Mouse (Mus musculus) spleen, adult 2 months (tissue): Measurements from ENCODE around the gene Mfsd13b. TPM values are rescaled to one million over a fixed set of nuclear protein-coding genes. Genes with fewer than 3 reads are reported as not detected.
"Not testable (repeated sequence)": the region's sequence is repeated elsewhere in the genome, so short reads cannot be mapped to it uniquely, and the experiment has no call there.

Source experiments
- DNase-seq, 2 experiments: peaks; one replicate each; pipeline versions ENCODE4 v3.0.0 to v3.0.0-alpha.2; 2012 to 2021; ENCODE audit warnings: low spot score in 2 of 2, low read depth in 1 of 2
- H3K27ac ChIP-seq: fragments of 200-500 bp; 2 replicates; pipeline ENCODE4 v1.5.1; 2012; ENCODE audit warnings: low read length, inconsistent platforms; ENCODE audit not compliant: insufficient read depth
- H3K27me3 ChIP-seq: fragments of 200-500 bp; 2 replicates; pipeline ENCODE4 v1.6.1; 2012; ENCODE audit warnings: mild to moderate bottlenecking, moderate library complexity, low read length, inconsistent platforms; ENCODE audit not compliant: control insufficient read depth, insufficient read depth
- H3K36me3 ChIP-seq: fragments of 200-500 bp; 2 replicates; pipeline ENCODE4 v1.6.1; 2012; ENCODE audit warnings: mild to moderate bottlenecking, low read length, inconsistent platforms; ENCODE audit not compliant: control insufficient read depth, insufficient read depth
- H3K4me1 ChIP-seq: fragments of 200-500 bp; 2 replicates; pipeline ENCODE4 v1.6.1; 2011; ENCODE audit warnings: inconsistent platforms; ENCODE audit not compliant: control insufficient read depth, insufficient read depth, insufficient read length
- H3K4me3 ChIP-seq: fragments of 200-500 bp; 2 replicates; pipeline ENCODE4 v1.5.1; 2011; ENCODE audit warnings: mild to moderate bottlenecking, inconsistent platforms; ENCODE audit not compliant: insufficient read depth, insufficient read length; ENCODE audit errors: extremely low read depth
- CTCF ChIP-seq: fragments of 200-500 bp; IDR thresholded peaks from 2 replicates; pipeline ENCODE4 v1.5.1; 2011; ENCODE audit warnings: mild to moderate bottlenecking, inconsistent platforms; ENCODE audit not compliant: insufficient read depth, insufficient read length, insufficient replicate concordance; ENCODE audit errors: extremely low read depth
- POLR2A ChIP-seq: fragments of 200-500 bp; IDR thresholded peaks from 2 replicates; pipeline ENCODE4 v1.6.1; 2011; ENCODE audit warnings: low read depth, low read length, inconsistent platforms
- WGBS: fragments of 180-500 bp; shearing (Covaris S2); methylation state at CpG from one replicate; pipeline ENCODE4 v1.1.7; 2018; 5-methylcytosine and 5-hydroxymethylcytosine counted together
- polyA plus RNA-seq: library from polyadenylated mRNA; depleted of rRNA; stranded (reverse); fragments of >200 nt; gene quantifications from 2 replicates; pipeline ENCODE4 v1.2.3, GENCODE M21; 2012

Mfsd13b gene
- polyA plus RNA-seq, 1 experiment: 0.11 TPM

DNA sequence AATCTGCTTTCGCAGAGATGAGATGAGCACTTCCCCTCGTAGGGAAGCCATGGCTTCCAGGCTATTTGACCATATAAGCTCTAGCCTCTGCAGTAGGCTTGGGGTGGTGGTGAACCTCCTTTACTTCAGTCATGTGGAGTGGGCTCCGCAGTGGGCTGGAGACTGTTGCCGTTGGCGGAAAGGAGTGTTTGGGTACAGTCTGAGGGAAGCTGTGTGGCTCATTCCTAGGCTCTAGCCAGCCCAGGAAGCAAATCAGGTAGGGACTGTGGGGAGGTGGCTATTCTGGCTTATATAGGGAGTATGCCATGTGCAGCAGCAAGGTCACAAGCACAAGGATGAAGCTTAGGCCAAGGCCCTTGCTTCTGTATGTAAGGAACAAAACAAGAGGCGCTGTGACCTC is 41.1 kb upstream of the Mfsd13b start:
- no peaks in the 10 kb centered on the region for H3K27me3 ChIP-seq
- H3K27ac ChIP-seq: no peak overlapping the region
- 95% methylated on average over 6 of the region's 6 CpGs for WGBS
- TF ChIP-seq POLR2A (no peak), CTCF (no peak)
- peaks cover 58% of the 10 kb centered on the region for H3K36me3 ChIP-seq
- no peaks in the 10 kb centered on the region for H3K4me1 ChIP-seq
- no peak for DNase-seq
- no peak overlapping the region for H3K4me3 ChIP-seq

DNA sequence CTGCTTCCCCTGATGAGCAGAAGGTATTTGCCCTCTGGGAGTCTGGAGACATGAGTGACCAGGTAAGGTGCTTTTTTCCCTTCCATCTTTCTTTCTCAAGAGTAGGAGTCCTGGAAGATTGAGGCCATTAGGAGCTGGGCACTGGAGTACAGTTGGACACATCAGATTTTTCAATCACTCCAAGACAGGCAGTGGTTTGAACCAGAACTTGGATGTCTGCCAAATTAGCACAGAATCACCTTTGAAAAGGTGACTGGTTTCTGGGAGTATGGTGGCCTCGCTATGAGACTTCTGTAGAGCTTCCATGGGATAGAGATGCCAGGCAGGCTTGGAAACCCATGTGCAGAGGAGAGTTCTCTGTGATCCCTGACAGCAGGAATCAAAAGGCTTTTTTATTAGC is 39.8 kb upstream of the Mfsd13b start:
- no peak for DNase-seq
- WGBS: 95% methylated on average over 1 of the region's 1 CpGs
- no peak overlapping the region for H3K4me3 ChIP-seq

DNA sequence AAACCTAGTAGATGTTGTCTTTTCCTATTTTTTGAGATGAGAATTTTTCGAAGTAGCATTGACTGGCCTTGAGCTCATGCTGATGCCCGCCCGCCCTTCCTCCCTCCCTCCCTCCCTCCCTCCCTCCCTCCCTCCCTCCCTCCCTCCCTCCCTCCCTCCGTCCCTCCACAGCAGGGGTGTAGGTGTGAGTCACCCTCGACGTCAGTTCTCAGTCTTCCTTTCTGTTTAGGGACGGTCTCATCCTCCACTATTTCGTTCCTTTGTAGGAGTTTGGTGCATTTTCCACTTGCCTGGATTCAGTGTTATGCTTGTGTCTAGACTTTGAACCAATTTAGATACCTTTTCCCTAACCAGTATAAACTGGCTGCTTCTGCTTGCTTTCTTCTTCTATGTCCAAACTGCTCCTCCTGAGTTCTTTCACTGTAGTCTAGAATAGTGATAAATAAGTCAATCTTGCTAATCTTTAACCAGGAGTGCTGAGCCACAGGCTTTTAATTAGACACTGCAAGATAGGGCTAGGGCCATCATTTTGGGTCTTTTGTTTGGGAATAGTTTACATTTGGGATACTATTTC is 38.3 kb upstream of the Mfsd13b start:
- no peaks in the 10 kb centered on the region for H3K4me1 ChIP-seq
- H3K27me3 ChIP-seq: no peaks in the 10 kb centered on the region
- TF ChIP-seq CTCF: no peak
- TF ChIP-seq POLR2A: no peak
- H3K27ac ChIP-seq: no peak overlapping the region
- DNase-seq: no peak
- H3K4me3 ChIP-seq: no peak overlapping the region
- peaks cover 40% of the 10 kb centered on the region for H3K36me3 ChIP-seq
- WGBS: 74% methylated on average over 6 of the region's 8 CpGs

More for the DNA sequence above, 39.8 kb upstream of the Mfsd13b start:
- Histone ChIP-seq H3K27ac (no peak overlapping the region), H3K36me3 (peaks cover 49% of the 10 kb centered on the region), H3K4me1 (no peaks in the 10 kb centered on the region), H3K27me3 (no peaks in the 10 kb centered on the region)
- TF ChIP-seq POLR2A (no peak), CTCF (no peak)

DNA sequence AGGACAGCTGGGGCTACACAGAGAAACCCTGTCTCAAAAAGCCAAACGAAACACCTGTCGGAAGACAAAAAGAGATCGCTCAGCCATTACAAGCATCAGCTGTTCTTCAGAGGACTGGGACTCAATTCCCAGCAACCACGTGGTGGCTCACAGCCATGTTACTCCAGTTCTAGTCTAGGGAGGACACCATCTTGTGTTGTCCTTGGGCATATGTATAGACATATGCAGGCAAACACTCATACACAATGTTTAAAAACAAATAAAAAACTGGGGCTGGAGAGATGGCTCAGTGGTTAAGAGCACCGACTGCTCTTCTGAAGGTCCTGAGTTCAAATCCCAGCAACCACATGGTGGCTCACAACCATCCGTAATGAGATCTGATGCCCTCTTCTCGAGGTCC is 28.7 kb upstream of the Mfsd13b start:
- not testable (repeated sequence) for H3K36me3 ChIP-seq, H3K4me1 ChIP-seq, H3K27ac ChIP-seq, DNase-seq, H3K27me3 ChIP-seq, H3K4me3 ChIP-seq
- 93% methylated on average over 7 of the region's 7 CpGs for WGBS

DNA sequence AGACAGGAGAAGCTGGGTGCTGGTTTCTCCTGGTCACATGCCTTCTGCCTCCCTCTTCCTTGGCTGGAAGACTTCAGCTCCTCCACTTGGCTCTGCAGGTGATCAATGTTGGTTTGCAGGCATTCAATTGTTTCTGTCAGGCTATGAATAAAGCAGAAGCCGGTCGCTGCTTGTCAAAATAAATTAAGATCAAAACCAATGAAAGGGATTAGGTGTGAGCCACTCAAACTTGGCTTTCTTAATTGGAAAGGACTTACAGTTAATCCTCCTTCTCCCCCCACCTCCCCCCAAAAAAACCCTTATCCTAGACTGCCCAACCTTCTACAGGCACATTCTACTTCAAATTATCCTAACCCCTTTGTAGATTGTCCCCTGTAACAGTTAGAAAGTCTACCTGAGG is 22.2 kb upstream of the Mfsd13b start:
- no peak overlapping the region for H3K27ac ChIP-seq
- 93% methylated on average over 2 of the region's 2 CpGs for WGBS
- no peak overlapping the region for H3K4me3 ChIP-seq
- no peaks in the 10 kb centered on the region for H3K4me1 ChIP-seq
- H3K27me3 ChIP-seq: no peaks in the 10 kb centered on the region
- DNase-seq: no peak
- no peak for TF ChIP-seq POLR2A
- TF ChIP-seq CTCF: no peak
- H3K36me3 ChIP-seq: peaks cover 3% of the 10 kb centered on the region; the same call in 1 of the 2 replicates

DNA sequence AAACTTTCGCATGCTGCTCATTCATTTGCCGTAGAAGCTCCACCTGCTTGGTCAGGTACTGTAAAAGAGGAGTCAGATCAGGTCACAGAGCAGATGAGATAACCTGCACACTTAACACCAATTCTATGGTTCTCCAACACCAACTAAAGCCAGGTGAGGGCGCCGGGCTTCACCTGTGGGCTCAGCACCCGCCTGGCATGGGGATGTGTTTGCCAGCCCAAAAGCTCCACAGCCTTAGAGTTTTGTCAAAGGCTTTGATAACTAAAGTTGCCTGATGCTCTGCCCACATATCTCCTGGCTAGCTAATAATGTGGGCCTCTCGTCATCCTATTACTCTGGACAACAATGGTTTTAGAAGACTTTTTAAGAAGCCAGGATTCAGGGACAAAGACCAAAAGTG is 21.7 kb upstream of the Mfsd13b start:
- H3K36me3 ChIP-seq: peaks cover 3% of the 10 kb centered on the region; the same call in 1 of the 2 replicates
- WGBS: 87% methylated on average over 6 of the region's 6 CpGs

DNA sequence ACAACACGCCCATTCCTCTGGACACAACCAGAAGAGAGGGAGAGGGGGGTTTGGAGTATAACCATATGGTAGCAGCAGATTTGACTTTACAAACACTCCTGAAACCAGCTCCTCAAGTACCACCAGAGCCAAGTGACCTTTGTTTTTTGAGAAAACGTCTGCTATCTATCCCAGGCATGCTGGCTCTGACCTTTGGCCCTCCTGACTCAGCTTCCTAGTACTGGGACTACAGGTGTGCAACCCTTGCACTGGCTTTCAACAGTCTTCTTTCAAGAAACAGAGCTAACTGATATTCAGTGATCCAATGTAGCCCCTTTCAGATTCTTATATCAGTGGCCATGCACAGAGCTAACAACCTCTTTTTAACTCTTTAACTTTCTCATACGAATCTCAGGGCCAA is 20.4 kb upstream of the Mfsd13b start:
- no peak for DNase-seq
- Histone ChIP-seq H3K4me1 (no peaks in the 10 kb centered on the region), H3K27me3 (no peaks in the 10 kb centered on the region), H3K36me3 (peaks cover 3% of the 10 kb centered on the region; the same call in 1 of the 2 replicates), H3K4me3 (no peak overlapping the region), H3K27ac (no peak overlapping the region)
- WGBS: 88% methylated on average over 3 of the region's 3 CpGs
- TF ChIP-seq CTCF: no peak
- TF ChIP-seq POLR2A: no peak

More for the DNA sequence above, 21.7 kb upstream of the Mfsd13b start:
- no peak for TF ChIP-seq POLR2A
- TF ChIP-seq CTCF: no peak
- DNase-seq: no peak
- H3K4me1 ChIP-seq: no peaks in the 10 kb centered on the region
- no peaks in the 10 kb centered on the region for H3K27me3 ChIP-seq
- no peak overlapping the region for H3K27ac ChIP-seq
- no peak overlapping the region for H3K4me3 ChIP-seq

DNA sequence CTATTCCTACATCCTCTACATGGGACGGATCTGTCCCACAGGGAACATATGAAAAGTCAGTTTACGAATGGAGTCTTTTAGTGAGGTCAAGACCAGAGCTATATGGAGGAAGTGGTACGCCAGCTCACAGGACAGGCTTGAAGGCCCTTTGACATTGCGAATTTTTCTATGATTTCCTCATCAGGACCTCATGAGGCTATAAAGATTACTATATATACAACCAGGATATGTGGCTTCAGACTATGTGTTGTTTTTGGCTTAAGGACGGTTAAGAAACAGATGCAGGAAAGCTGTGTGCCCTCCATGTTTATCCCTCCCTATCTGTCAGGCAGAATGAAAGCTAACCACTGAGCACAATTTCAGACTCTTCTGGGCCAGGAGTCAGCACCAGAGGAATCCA is 19.2 kb upstream of the Mfsd13b start:
- H3K36me3 ChIP-seq: 0 out of 2 replicates have a peak, but pooled peaks cover 1% of the 10 kb centered on the region
- DNase-seq: no peak
- H3K4me1 ChIP-seq: no peaks in the 10 kb centered on the region
- no peak for TF ChIP-seq POLR2A
- no peak for TF ChIP-seq CTCF
- no peak overlapping the region for H3K4me3 ChIP-seq
- H3K27ac ChIP-seq: no peak overlapping the region
- H3K27me3 ChIP-seq: no peaks in the 10 kb centered on the region
- WGBS: 85% methylated on average over 5 of the region's 5 CpGs
